Mouse (Mus musculus) lung, adult 2 months (tissue): ENCODE data around the gene Mob3b.

ENCODE experiments used
- CTCF ChIP-seq: fragments of 200-500 bp; IDR thresholded peaks from 2 replicates; pipeline ENCODE4 v1.5.1; 2011; ENCODE audit warnings: mild to moderate bottlenecking, low read length, control low read depth; ENCODE audit not compliant: insufficient read depth
- POLR2A ChIP-seq: fragments of 200-500 bp; IDR thresholded peaks from 2 replicates; pipeline ENCODE4 v1.6.1; 2011; ENCODE audit warnings: low read depth, mild to moderate bottlenecking, control low read depth, low read length, borderline replicate concordance; ENCODE audit errors: extremely low read depth

- TF ChIP-seq CTCF (no peak), POLR2A (no peak)
Measured at GRCm38 (mm10) chr4:34993639-34993975, 163.7 kb downstream of the Mob3b start.
